In genomic region chr11:84738769-84739589, GRCm38 (mm10) we compare ENCODE assay signal across 9 mouse cellular contexts.
DNase-seq lines count a peak whose midpoint lies in the region; ATAC-seq and TF ChIP-seq lines count a peak whose summit lies in the region.
"Had no signal": no experiment of that assay in that cellular context is flagged by ENCODE, and none has a peak within 500 bp of the region (broad histone marks: within the 10 kb centered on the region; RNA-seq: fewer than 3 reads in every experiment).

No protein-coding gene starts in this region.

- TF ChIP-seq POLR2A in limb, embryonic 14.5 days (IDR thresholded peaks at IDR 0.05; ENCODE audit: borderline replicate concordance, extremely low read depth, insufficient read depth, insufficient read length) = no peak

- H3K4me3 ChIP-seq in hindbrain, embryonic 16.5 days (ENCODE audit: low read length) = no peak overlapping the region
- H3K4me3 ChIP-seq in limb, embryonic 14.5 days (replicated peaks; ENCODE audit: low read length) = no peak overlapping the region
- H3K4me3 ChIP-seq: embryonic facial prominence, embryonic 15.5 days had no signal

- WGBS in hindbrain, embryonic 16.5 days = 17% methylated on average over 17 of the region's 17 CpGs
- WGBS in limb, embryonic 14.5 days = 6% methylated on average over 17 of the region's 17 CpGs

- ATAC-seq in hindbrain, embryonic 16.5 days = peak; percentile 69
- ATAC-seq in limb, embryonic 14.5 days (ENCODE audit: low FRiP score, low read depth) = no peak

- H3K4me1 ChIP-seq in hindbrain, embryonic 16.5 days (ENCODE audit: control insufficient read depth, insufficient read depth, low read depth, low read length) = peaks cover 3% of the 10 kb centered on the region; the same call in 1 of the 2 replicates
- peaks cover 3% of the 10 kb centered on the region; the same call in 1 of the 2 replicates for H3K4me1 ChIP-seq in limb, embryonic 14.5 days (ENCODE audit: control insufficient read depth, insufficient read depth, low read length)
- H3K4me1 ChIP-seq: embryonic facial prominence, embryonic 15.5 days had no signal

- H3K9me3 ChIP-seq in hindbrain, embryonic 16.5 days (ENCODE audit: control insufficient read depth, low read length) = no peaks in the 10 kb centered on the region
- H3K9me3 ChIP-seq in limb, embryonic 14.5 days (ENCODE audit: control insufficient read depth, low read length) = no peaks in the 10 kb centered on the region
- H3K9me3 ChIP-seq: embryonic facial prominence, embryonic 15.5 days had no signal

- H3K9ac ChIP-seq in hindbrain, embryonic 16.5 days (ENCODE audit: low read depth, low read length) = 0 out of 2 replicates have a peak overlapping the region, but pooled peaks have one; percentile 13
- no peak overlapping the region for H3K9ac ChIP-seq in limb, embryonic 14.5 days (ENCODE audit: low read depth, low read length, severe bottlenecking)
- H3K9ac ChIP-seq: embryonic facial prominence, embryonic 15.5 days had no signal

- H3K27ac ChIP-seq in hindbrain, embryonic 16.5 days (ENCODE audit: low read depth, low read length) = peak overlapping the region; percentile 48; the same call in 1 of the 2 replicates
- no peak overlapping the region for H3K27ac ChIP-seq in limb, embryonic 14.5 days (replicated peaks; ENCODE audit: low read depth, low read length)
- H3K27ac ChIP-seq: embryonic facial prominence, embryonic 15.5 days had no signal

- peak; percentile 40 for DNase-seq in Muller cell, postnatal 12 days (ENCODE audit: inconsistent ontology term)
- peak; percentile 45 to 52 for DNase-seq in cerebellum, adult 18-20 months
- DNase-seq in limb, embryonic 14.5 days (ENCODE audit: low spot score) = no peak
- no peak for DNase-seq in right cerebral cortex, postnatal 36 days (ENCODE audit: low spot score in 2 of 2)
- no peak for DNase-seq in frontal cortex, postnatal 14 days (ENCODE audit: low spot score in 2 of 2)
- no peak for DNase-seq in T-cell, adult 2 months (ENCODE audit: low spot score)
- DNase-seq: spleen, adult 18-20 months had no signal

- H3K4me2 ChIP-seq in hindbrain, embryonic 16.5 days (ENCODE audit: low read length) = 0 out of 2 replicates have a peak overlapping the region, but pooled peaks have one; percentile 13
- peak overlapping the region; percentile 13; the same call in 1 of the 2 replicates for H3K4me2 ChIP-seq in limb, embryonic 14.5 days (replicated peaks; ENCODE audit: low read depth, low read length, severe bottlenecking)
- H3K4me2 ChIP-seq: embryonic facial prominence, embryonic 15.5 days had no signal

- no peaks in the 10 kb centered on the region for H3K36me3 ChIP-seq in hindbrain, embryonic 16.5 days (ENCODE audit: control insufficient read depth, insufficient read depth, low read length)
- H3K36me3 ChIP-seq in limb, embryonic 14.5 days (ENCODE audit: control insufficient read depth, insufficient read depth, low read length) = no peaks in the 10 kb centered on the region
- H3K36me3 ChIP-seq: embryonic facial prominence, embryonic 15.5 days had no signal

- H3K27me3 ChIP-seq in hindbrain, embryonic 16.5 days (replicated peaks; ENCODE audit: control insufficient read depth, insufficient read depth, low read length) = no peaks in the 10 kb centered on the region
- no peaks in the 10 kb centered on the region for H3K27me3 ChIP-seq in limb, embryonic 14.5 days (ENCODE audit: control insufficient read depth, insufficient read depth, low read length)

Comparison
In these comparisons a context has a peak if more than half of its experiments do, and no peak if none do; other contexts are left out.
1. DNase-seq: peak in Muller cell, postnatal 12 days (single experiment) and cerebellum, adult 18-20 months (2 of 2); none in limb, embryonic 14.5 days (single experiment), right cerebral cortex, postnatal 36 days (0 of 2), frontal cortex, postnatal 14 days (0 of 2) and T-cell, adult 2 months (single experiment).